Comparison of ENCODE assay signal across 16 mouse cellular contexts in genomic region chr16:37857495-37857894, GRCm38 (mm10). TPM values are rescaled to one million over a fixed set of nuclear protein-coding genes. Genes with fewer than 3 reads are reported as not detected.
"Had no signal": no experiment of that assay in that cellular context is flagged by ENCODE, and none has a peak within 500 bp of the region (broad histone marks: within the 10 kb centered on the region; RNA-seq: fewer than 3 reads in every experiment).

No protein-coding gene starts in this region.

- DNase-seq: liver, embryonic 13.5 days; liver, postnatal 0 days; retina, postnatal 1 day; right cerebral cortex, postnatal 14 days; thymus, postnatal 36 days had no signal

- H3K4me2 ChIP-seq: hindbrain, embryonic 15.5 days; limb, embryonic 15.5 days; liver, embryonic 13.5 days; midbrain, embryonic 12.5 days; neural tube, embryonic 13.5 days had no signal

- H3K27me3 ChIP-seq: hindbrain, embryonic 15.5 days; limb, embryonic 15.5 days; liver, embryonic 13.5 days; midbrain, embryonic 12.5 days; neural tube, embryonic 13.5 days had no signal

- H3K36me3 ChIP-seq: hindbrain, embryonic 15.5 days; limb, embryonic 15.5 days; liver, embryonic 13.5 days; midbrain, embryonic 12.5 days; neural tube, embryonic 13.5 days had no signal

- H3K4me3 ChIP-seq: hindbrain, embryonic 15.5 days; left cerebral cortex, adult 2 months; limb, embryonic 15.5 days; liver, embryonic 13.5 days; midbrain, embryonic 12.5 days; neural tube, embryonic 13.5 days had no signal

- H3K9ac ChIP-seq: hindbrain, embryonic 15.5 days; limb, embryonic 15.5 days; liver, embryonic 13.5 days; liver, postnatal 0 days; midbrain, embryonic 12.5 days; neural tube, embryonic 13.5 days had no signal

- H3K27ac ChIP-seq: hindbrain, embryonic 15.5 days; left cerebral cortex, adult 2 months; limb, embryonic 15.5 days; liver, embryonic 13.5 days; midbrain, embryonic 12.5 days; neural tube, embryonic 13.5 days had no signal

- H3K4me1 ChIP-seq: limb, embryonic 15.5 days; midbrain, embryonic 12.5 days; neural tube, embryonic 13.5 days had no signal

- ATAC-seq: liver, postnatal 0 days; midbrain, embryonic 16.5 days had no signal

- H3K9me3 ChIP-seq: hindbrain, embryonic 15.5 days; limb, embryonic 15.5 days; liver, embryonic 13.5 days; midbrain, embryonic 12.5 days; neural tube, embryonic 13.5 days had no signal

RNA-seq across cellular contexts. Expression of gene Gm36028, which starts 3.5 kb away (rescaled TPM):
- total RNA-seq: layer of hippocampus, adult 8-10 months; left cerebral cortex, adult 2 months; left cerebral cortex, postnatal 25 days; megakaryocyte-erythroid progenitor cell, adult 5-6 weeks had no signal
- polyA plus RNA-seq: large intestine, adult 2 months; limb, embryonic 11.5 days; limb, embryonic 15.5 days; liver, embryonic 13.5 days; liver, postnatal 0 days; midbrain, embryonic 16.5 days had no signal

RNA-seq across cellular contexts. Expression of gene Gpr156, which starts 58.8 kb away (rescaled TPM):
- total RNA-seq: megakaryocyte-erythroid progenitor cell, adult 5-6 weeks had no signal
